Mouse (Mus musculus): ENCODE results near the gene Acat2. TPM values are rescaled to one million over a fixed set of nuclear protein-coding genes. Genes with fewer than 3 reads are reported as not detected.
"Not testable (repeated sequence)": the region's sequence is repeated elsewhere in the genome, so short reads cannot be mapped to it uniquely, and the experiment has no call there.

Acat2 gene
- total and polyA plus RNA-seq, 3 experiments, result 48.6 to 128 (median 58.6) TPM

- no peak overlapping the region for H3K4me2 ChIP-seq (ENCODE audit: insufficient read depth, low read depth, poor library complexity, severe bottlenecking)
- no peaks in the 10 kb centered on the region for H3K9me3 ChIP-seq (replicated peaks; ENCODE audit: low read length)
- H3K4me3 ChIP-seq (replicated peaks in 1 of 3; ENCODE audit: low read depth in 2 of 3, low read length in 2 of 3, poor library complexity in 1 of 3), result no peak overlapping the region
- H3K27me3 ChIP-seq (replicated peaks), result no peaks in the 10 kb centered on the region
- in situ Hi-C loops (cut with MboI; ENCODE audit: low pct_ligation_motif_present, low pct_unique_long_range_greater_than_20kb, low sequenced_read_pairs) (loop anchor here (10.0 kb wide), 1 partner anchor 122 kb away; no protein-coding TSS in a partner anchor), dilution Hi-C loops (cut with MboI; ENCODE audit: extremely low pct_ligation_motif_present, extremely low pct_unique_long_range_greater_than_20kb, low sequenced_read_pairs) (no loop called here)
- no peak overlapping the region for H3K9ac ChIP-seq (ENCODE audit: insufficient read depth, low read depth)
- H3K27ac ChIP-seq (ENCODE audit: insufficient read depth, low read depth), result no peak overlapping the region
- TF ChIP-seq POLR2AphosphoS2 (IDR thresholded peaks at IDR 0.05; ENCODE audit: low read depth, low read length), result no peak
- TF ChIP-seq BHLHE40 (IDR thresholded peaks at IDR 0.05; ENCODE audit: low read depth, low read length), result no peak
- no peak for TF ChIP-seq JUND (conservative IDR thresholded peaks at IDR 0.05; ENCODE audit: low read depth, low read length)
- no peak for TF ChIP-seq ELF1 (IDR thresholded peaks at IDR 0.05; ENCODE audit: low read depth, low read length)
- no peak for TF ChIP-seq SIN3A (IDR thresholded peaks at IDR 0.05; ENCODE audit: low read length)
- no peak for TF ChIP-seq USF1 (IDR thresholded peaks at IDR 0.05; ENCODE audit: low read depth, low read length)
- no peak for TF ChIP-seq ZMIZ1 (IDR thresholded peaks at IDR 0.05; ENCODE audit: low read depth, low read length)
- no peak for TF ChIP-seq IRF4 (IDR thresholded peaks at IDR 0.05; ENCODE audit: low read depth, low read length)
- no peak for TF ChIP-seq GABPA (IDR thresholded peaks at IDR 0.05; ENCODE audit: insufficient replicate concordance, low read depth, low read length)
- TF ChIP-seq EP300 (IDR thresholded peaks at IDR 0.05; ENCODE audit: low read length), result no peak
- TF ChIP-seq SMC3 (IDR thresholded peaks at IDR 0.05; ENCODE audit: low read depth, low read length), result no peak
- no peak for TF ChIP-seq NRF1 (IDR thresholded peaks at IDR 0.05; ENCODE audit: low read depth, low read length)
- TF ChIP-seq ZC3H11A (IDR thresholded peaks at IDR 0.05; ENCODE audit: low read depth, low read length), result no peak
- no peak for TF ChIP-seq NELFE (IDR thresholded peaks at IDR 0.05; ENCODE audit: low read depth, low read length)
- TF ChIP-seq MAFK (IDR thresholded peaks at IDR 0.05; ENCODE audit: insufficient replicate concordance, low read length), result no peak
- no peak for TF ChIP-seq RAD21 (IDR thresholded peaks at IDR 0.05; ENCODE audit: low read depth, low read length)
- no peak for TF ChIP-seq POLR2A (IDR thresholded peaks at IDR 0.05; ENCODE audit: low read depth, low read length)
- no peak for DNase-seq (ENCODE audit: extremely low read depth)
- H3K79me2 ChIP-seq (replicated peaks; ENCODE audit: control insufficient read depth, extremely low read depth, insufficient read depth, poor library complexity, severe bottlenecking), result no peaks in the 10 kb centered on the region; the same call in 1 of the 2 replicates
- peaks cover 0 to 10% of the 10 kb centered on the region in 2 experiments; a peak in 2 of 4 replicates for H3K4me1 ChIP-seq (ENCODE audit: control insufficient read depth in 1 of 2, insufficient read depth in 2 of 2)
- peaks cover 3 to 10% of the 10 kb centered on the region in 2 experiments for H3K36me3 ChIP-seq (replicated peaks in 1 of 2; ENCODE audit: control insufficient read depth in 1 of 2, insufficient read depth in 1 of 2, low read length in 1 of 2)
Measured at GRCm38 (mm10) chr17:13006984-13007383, 46.4 kb upstream of the Acat2 start.

- H3K27me3 ChIP-seq (replicated peaks); H3K27ac ChIP-seq (ENCODE audit: insufficient read depth, low read depth); H3K9ac ChIP-seq (ENCODE audit: insufficient read depth, low read depth); DNase-seq (ENCODE audit: extremely low read depth); H3K4me1 ChIP-seq (ENCODE audit: control insufficient read depth in 1 of 2, insufficient read depth in 2 of 2); H3K79me2 ChIP-seq (replicated peaks; ENCODE audit: control insufficient read depth, extremely low read depth, insufficient read depth, poor library complexity, severe bottlenecking); dilution Hi-C loops (cut with MboI; ENCODE audit: extremely low pct_ligation_motif_present, extremely low pct_unique_long_range_greater_than_20kb, low sequenced_read_pairs); H3K36me3 ChIP-seq (replicated peaks in 1 of 2; ENCODE audit: control insufficient read depth in 1 of 2, insufficient read depth in 1 of 2, low read length in 1 of 2); H3K9me3 ChIP-seq (replicated peaks; ENCODE audit: low read length): not testable (repeated sequence)
- in situ Hi-C loops (cut with MboI; ENCODE audit: low pct_ligation_motif_present, low pct_unique_long_range_greater_than_20kb, low sequenced_read_pairs), result loop anchor here (10.0 kb wide), 1 partner anchor 122 kb away; no protein-coding TSS in a partner anchor
- Histone ChIP-seq H3K4me3 (replicated peaks in 1 of 3; ENCODE audit: low read depth in 2 of 3, low read length in 2 of 3, poor library complexity in 1 of 3) (peak within 1 kb of the TSS; percentile 76 to 95 (median 93)), H3K4me2 (ENCODE audit: insufficient read depth, low read depth, poor library complexity, severe bottlenecking) (0 out of 2 replicates have a peak within 1 kb of the TSS, but pooled peaks have one; percentile 25)
Measured at GRCm38 (mm10) chr17:13006546-13006945, 46.0 kb upstream of the Acat2 start, which contains the start of gene Sod2. Gene Sod2 (plus strand): TSS chr17:13006846.

DNA sequence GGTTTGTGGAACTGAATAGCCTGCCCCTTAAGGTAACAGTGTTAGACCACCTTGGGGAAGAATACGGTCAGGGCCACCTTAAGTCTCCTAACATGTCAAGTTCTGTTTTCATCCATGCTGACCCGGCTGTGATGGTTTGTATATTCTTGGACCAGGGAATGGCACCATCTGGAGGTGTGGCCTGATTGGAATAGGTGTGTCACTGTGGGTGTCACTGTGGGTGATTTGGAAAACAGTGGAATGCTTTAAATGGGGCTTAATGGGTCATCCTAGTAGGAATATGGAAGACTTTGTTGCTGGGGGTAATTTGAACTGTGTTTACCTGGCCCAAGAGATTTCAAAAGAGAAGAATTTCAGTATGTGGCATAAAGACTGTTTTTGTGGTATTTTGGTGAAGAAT, 43.9 kb upstream of the Acat2 start:
- H3K9ac ChIP-seq (ENCODE audit: insufficient read depth, low read depth); H3K27me3 ChIP-seq (replicated peaks); H3K4me1 ChIP-seq (ENCODE audit: control insufficient read depth in 1 of 2, insufficient read depth in 2 of 2); H3K79me2 ChIP-seq (replicated peaks; ENCODE audit: control insufficient read depth, extremely low read depth, insufficient read depth, poor library complexity, severe bottlenecking); H3K9me3 ChIP-seq (replicated peaks; ENCODE audit: low read length); H3K36me3 ChIP-seq (replicated peaks in 1 of 2; ENCODE audit: control insufficient read depth in 1 of 2, insufficient read depth in 1 of 2, low read length in 1 of 2); DNase-seq (ENCODE audit: extremely low read depth); dilution Hi-C loops (cut with MboI; ENCODE audit: extremely low pct_ligation_motif_present, extremely low pct_unique_long_range_greater_than_20kb, low sequenced_read_pairs); H3K4me2 ChIP-seq (ENCODE audit: insufficient read depth, low read depth, poor library complexity, severe bottlenecking); H3K27ac ChIP-seq (ENCODE audit: insufficient read depth, low read depth); H3K4me3 ChIP-seq (replicated peaks in 1 of 3; ENCODE audit: low read depth in 2 of 3, low read length in 2 of 3, poor library complexity in 1 of 3): not testable (repeated sequence)
- in situ Hi-C loops (cut with MboI; ENCODE audit: low pct_ligation_motif_present, low pct_unique_long_range_greater_than_20kb, low sequenced_read_pairs), result loop anchor here (10.0 kb wide), 1 partner anchor 120 kb away; no protein-coding TSS in a partner anchor

Data from CH12.LX (cell line).